Mouse (Mus musculus): Measurements from ENCODE around the gene Wdr75.
A peak's percentile ranks its signal among the peaks of the same experiment; 100 is the strongest.

Gene Wdr75

GRCm38 (mm10) chr1:45825630-45826029 is 30.7 kb downstream of the Wdr75 start:
- TF ChIP-seq GATA4 (IDR thresholded peaks at IDR 0.05; ENCODE audit: insufficient replicate concordance, low read length) = no peak

- no peak for TF ChIP-seq GATA4 (IDR thresholded peaks at IDR 0.05; ENCODE audit: insufficient replicate concordance, low read length)
These were observed 31.2 kb downstream of the Wdr75 start for GRCm38 (mm10) chr1:45826148-45826547.

- TF ChIP-seq GATA4 (IDR thresholded peaks at IDR 0.05; ENCODE audit: insufficient replicate concordance, low read length) = no peak
These were observed 31.8 kb downstream of the Wdr75 start for GRCm38 (mm10) chr1:45826796-45827195.

GRCm38 (mm10) chr1:45830453-45831206 is 35.7 kb downstream of the Wdr75 start:
- no peak for TF ChIP-seq GATA4 (IDR thresholded peaks at IDR 0.05; ENCODE audit: insufficient replicate concordance, low read length)

- no peak for TF ChIP-seq GATA4 (IDR thresholded peaks at IDR 0.05; ENCODE audit: insufficient replicate concordance, low read length)
These were observed 40.5 kb downstream of the Wdr75 start for GRCm38 (mm10) chr1:45835362-45836063.

- no peak for TF ChIP-seq GATA4 (IDR thresholded peaks at IDR 0.05; ENCODE audit: insufficient replicate concordance, low read length)
These were observed 42.8 kb downstream of the Wdr75 start for GRCm38 (mm10) chr1:45837736-45838135.

- TF ChIP-seq GATA4 (IDR thresholded peaks at IDR 0.05; ENCODE audit: insufficient replicate concordance, low read length) = no peak
These were observed 43.3 kb downstream of the Wdr75 start for GRCm38 (mm10) chr1:45838271-45838670.

GRCm38 (mm10) chr1:45845466-45845865 is 50.5 kb downstream of the Wdr75 start:
- no peak for TF ChIP-seq GATA4 (IDR thresholded peaks at IDR 0.05; ENCODE audit: insufficient replicate concordance, low read length)

- no peak for TF ChIP-seq GATA4 (IDR thresholded peaks at IDR 0.05; ENCODE audit: insufficient replicate concordance, low read length)
These were observed 63.1 kb downstream of the Wdr75 start for GRCm38 (mm10) chr1:45858038-45858437.

- TF ChIP-seq GATA4 (IDR thresholded peaks at IDR 0.05; ENCODE audit: insufficient replicate concordance, low read length) = peak; percentile 84
These were observed 65.4 kb downstream of the Wdr75 start for GRCm38 (mm10) chr1:45860349-45860748.

- TF ChIP-seq GATA4 (IDR thresholded peaks at IDR 0.05; ENCODE audit: insufficient replicate concordance, low read length) = no peak
These were observed 66.2 kb downstream of the Wdr75 start for GRCm38 (mm10) chr1:45861162-45861561.

GRCm38 (mm10) chr1:45863641-45864040 is 68.7 kb downstream of the Wdr75 start:
- TF ChIP-seq GATA4 (IDR thresholded peaks at IDR 0.05; ENCODE audit: insufficient replicate concordance, low read length) = no peak

GRCm38 (mm10) chr1:45864564-45865014 is 69.6 kb downstream of the Wdr75 start:
- TF ChIP-seq GATA4 (IDR thresholded peaks at IDR 0.05; ENCODE audit: insufficient replicate concordance, low read length) = no peak

- TF ChIP-seq GATA4 (IDR thresholded peaks at IDR 0.05; ENCODE audit: insufficient replicate concordance, low read length) = no peak; the same call in 1 of the 2 replicates
These were observed 70.3 kb downstream of the Wdr75 start for GRCm38 (mm10) chr1:45865316-45865715.

- TF ChIP-seq GATA4 (IDR thresholded peaks at IDR 0.05; ENCODE audit: insufficient replicate concordance, low read length) = no peak
These were observed 70.8 kb downstream of the Wdr75 start for GRCm38 (mm10) chr1:45865727-45866126.

GRCm38 (mm10) chr1:45866288-45867018 is 71.5 kb downstream of the Wdr75 start:
- no peak for TF ChIP-seq GATA4 (IDR thresholded peaks at IDR 0.05; ENCODE audit: insufficient replicate concordance, low read length)

Data from liver, adult (tissue).